Mouse (Mus musculus): ENCODE results near the gene Med16. TPM values are rescaled to one million over a fixed set of nuclear protein-coding genes. Genes with fewer than 3 reads are reported as not detected.

Med16 gene
- polyA plus RNA-seq, 1 experiment from 2014 or later: 49.0 TPM

GRCm38 (mm10) chr10:79860079-79860911 lies 48.4 kb downstream of the Med16 start:
- Histone ChIP-seq H3K4me1 (peaks cover 51% of the 10 kb centered on the region), H3K9me3 (replicated peaks) (no peaks in the 10 kb centered on the region), H3K4me2 (no peak overlapping the region), H3K27me3 (no peaks in the 10 kb centered on the region), H3K27ac (no peak overlapping the region), H3K36me3 (ENCODE audit: poor library complexity, severe bottlenecking) (peaks cover 91% of the 10 kb centered on the region), H3K4me3 (no peak overlapping the region), H3K9ac (peak overlapping the region; percentile 6; the same call in 1 of the 2 replicates)
- no peak for ATAC-seq
- 93% methylated on average over 26 of the region's 26 CpGs for WGBS

- Histone ChIP-seq H3K4me2 (no peak overlapping the region), H3K27me3 (no peaks in the 10 kb centered on the region), H3K27ac (peak overlapping the region; percentile 78), H3K4me1 (peaks cover 45% of the 10 kb centered on the region), H3K36me3 (ENCODE audit: poor library complexity, severe bottlenecking) (peaks cover 79% of the 10 kb centered on the region), H3K9me3 (replicated peaks) (no peaks in the 10 kb centered on the region), H3K4me3 (no peak overlapping the region), H3K9ac (0 out of 2 replicates have a peak overlapping the region, but pooled peaks have one; percentile 9)
- no peak for ATAC-seq
- 82% methylated on average over 11 of the region's 11 CpGs for WGBS
Observed at GRCm38 (mm10) chr10:79859116-79859515, 49.6 kb downstream of the Med16 start.

- no peaks in the 10 kb centered on the region for H3K27me3 ChIP-seq
- H3K27ac ChIP-seq: peak overlapping the region; percentile 78
- peak overlapping the region; percentile 99 for H3K4me2 ChIP-seq
- H3K4me3 ChIP-seq: peak overlapping the region; percentile 100
- WGBS: 44% methylated on average over 17 of the region's 17 CpGs
- peak overlapping the region; percentile 99; the same call in 1 of the 2 replicates for H3K9ac ChIP-seq
- 0 out of 2 replicates have a peak, but pooled peaks have one; percentile 14 for ATAC-seq
- peaks cover 74% of the 10 kb centered on the region for H3K36me3 ChIP-seq (ENCODE audit: poor library complexity, severe bottlenecking)
- H3K4me1 ChIP-seq: peaks cover 45% of the 10 kb centered on the region
- H3K9me3 ChIP-seq (replicated peaks): no peaks in the 10 kb centered on the region
Observed at GRCm38 (mm10) chr10:79858416-79859074, 50.2 kb downstream of the Med16 start.

GRCm38 (mm10) chr10:79857894-79858293 lies 50.8 kb downstream of the Med16 start:
- Histone ChIP-seq H3K4me1 (peaks cover 51% of the 10 kb centered on the region), H3K4me3 (peak overlapping the region; percentile 100), H3K27me3 (no peaks in the 10 kb centered on the region), H3K36me3 (ENCODE audit: poor library complexity, severe bottlenecking) (peaks cover 67% of the 10 kb centered on the region), H3K4me2 (peak overlapping the region; percentile 99), H3K27ac (peak overlapping the region; percentile 78), H3K9ac (peak overlapping the region; percentile 99), H3K9me3 (replicated peaks) (no peaks in the 10 kb centered on the region)
- ATAC-seq: no peak
- 82% methylated on average over 2 of the region's 2 CpGs for WGBS

- H3K27ac ChIP-seq: peak overlapping the region; percentile 78
- H3K4me3 ChIP-seq: peak overlapping the region; percentile 100
- H3K4me1 ChIP-seq: peaks cover 56% of the 10 kb centered on the region
- 24% methylated on average over 4 of the region's 4 CpGs for WGBS
- ATAC-seq: no peak
- peaks cover 63% of the 10 kb centered on the region for H3K36me3 ChIP-seq (ENCODE audit: poor library complexity, severe bottlenecking)
- no peaks in the 10 kb centered on the region for H3K9me3 ChIP-seq (replicated peaks)
- no peaks in the 10 kb centered on the region for H3K27me3 ChIP-seq
- peak overlapping the region; percentile 99 for H3K9ac ChIP-seq
- H3K4me2 ChIP-seq: peak overlapping the region; percentile 99
Observed at GRCm38 (mm10) chr10:79857452-79857811, 51.3 kb downstream of the Med16 start.

- Histone ChIP-seq H3K4me2 (peak overlapping the region; percentile 99), H3K9ac (peak overlapping the region; percentile 99), H3K36me3 (ENCODE audit: poor library complexity, severe bottlenecking) (peaks cover 57% of the 10 kb centered on the region), H3K9me3 (replicated peaks) (no peaks in the 10 kb centered on the region), H3K4me3 (peak overlapping the region; percentile 100), H3K4me1 (peaks cover 61% of the 10 kb centered on the region), H3K27me3 (no peaks in the 10 kb centered on the region), H3K27ac (peak overlapping the region; percentile 78)
- no peak for ATAC-seq
- 58% methylated on average over 7 of the region's 7 CpGs for WGBS
Observed at GRCm38 (mm10) chr10:79856704-79857451, 51.8 kb downstream of the Med16 start.

- Histone ChIP-seq H3K27me3 (no peaks in the 10 kb centered on the region), H3K9ac (peak overlapping the region; percentile 99), H3K36me3 (ENCODE audit: poor library complexity, severe bottlenecking) (peaks cover 51% of the 10 kb centered on the region), H3K4me2 (peak overlapping the region; percentile 99), H3K4me1 (peaks cover 67% of the 10 kb centered on the region), H3K4me3 (peak overlapping the region; percentile 100), H3K9me3 (replicated peaks) (no peaks in the 10 kb centered on the region), H3K27ac (peak overlapping the region; percentile 100)
- 33% methylated on average over 6 of the region's 6 CpGs for WGBS
- ATAC-seq: no peak
Observed at GRCm38 (mm10) chr10:79856280-79856679, 52.4 kb downstream of the Med16 start.

GRCm38 (mm10) chr10:79855558-79856184 lies 53.1 kb downstream of the Med16 start:
- no peak for ATAC-seq
- Histone ChIP-seq H3K4me2 (peak overlapping the region; percentile 99), H3K4me1 (peaks cover 71% of the 10 kb centered on the region), H3K36me3 (ENCODE audit: poor library complexity, severe bottlenecking) (peaks cover 45% of the 10 kb centered on the region), H3K27me3 (no peaks in the 10 kb centered on the region), H3K9ac (peak overlapping the region; percentile 99), H3K27ac (peak overlapping the region; percentile 100), H3K9me3 (replicated peaks) (no peaks in the 10 kb centered on the region), H3K4me3 (peak overlapping the region; percentile 100)
- 3% methylated on average over 10 of the region's 10 CpGs for WGBS

- Histone ChIP-seq H3K9me3 (replicated peaks) (no peaks in the 10 kb centered on the region), H3K4me3 (peak overlapping the region; percentile 100), H3K9ac (peak overlapping the region; percentile 99), H3K27me3 (no peaks in the 10 kb centered on the region), H3K36me3 (ENCODE audit: poor library complexity, severe bottlenecking) (peaks cover 38% of the 10 kb centered on the region), H3K4me2 (peak overlapping the region; percentile 99), H3K4me1 (peaks cover 71% of the 10 kb centered on the region), H3K27ac (peak overlapping the region; percentile 100)
- WGBS: under 1% methylated on average over 82 of the region's 83 CpGs
- peak; percentile 31 for ATAC-seq
Observed at GRCm38 (mm10) chr10:79854801-79855541, 53.8 kb downstream of the Med16 start.

- Histone ChIP-seq H3K9ac (peak within 1 kb of the TSS; percentile 99), H3K36me3 (ENCODE audit: poor library complexity, severe bottlenecking) (peaks cover 30% of the 10 kb centered on the region), H3K27ac (peak within 1 kb of the TSS; percentile 100), H3K4me3 (peak within 1 kb of the TSS; percentile 100), H3K9me3 (replicated peaks) (no peaks in the 10 kb centered on the region), H3K4me1 (peaks cover 64% of the 10 kb centered on the region), H3K4me2 (peak within 1 kb of the TSS; percentile 99), H3K27me3 (no peaks in the 10 kb centered on the region)
- peak; percentile 93 for ATAC-seq
- under 1% methylated on average over 74 of the region's 75 CpGs for WGBS
Observed at GRCm38 (mm10) chr10:79853860-79854795, 54.6 kb downstream of the Med16 start, which contains the start of gene Ptbp1. Ptbp1 (plus strand) TSS chr10:79854427.

Measured in forebrain, embryonic 13.5 days (tissue).